Mouse (Mus musculus) midbrain, embryonic 12.5 days (tissue): ENCODE measurements around the gene Adra1b. TPM values are rescaled to one million over a fixed set of nuclear protein-coding genes. Genes with fewer than 3 reads are reported as not detected.

ENCODE experiments used
- ATAC-seq: fragments of 200-750 bp; cut with Nextera tagmentation; 2 replicates; pipeline ENCODE4 v1.8.0; 2017; ENCODE audit warnings: low read depth, moderate TSS enrichment, moderate library complexity; ENCODE audit not compliant: low FRiP score
- H3K27ac ChIP-seq: fragments of 300-500 bp; sonication (generic); replicated peaks from 2 replicates; pipeline ENCODE4 v1.5.1; 2016; ENCODE audit warnings: mild to moderate bottlenecking
- H3K27me3 ChIP-seq: fragments of 300-500 bp; sonication (generic); 2 replicates; pipeline ENCODE4 v1.6.1; 2016; ENCODE audit warnings: mild to moderate bottlenecking
- H3K36me3 ChIP-seq: fragments of 300-500 bp; sonication (generic); 2 replicates; pipeline ENCODE4 v1.6.1; 2016
- H3K4me1 ChIP-seq: fragments of 300-500 bp; sonication (generic); 2 replicates; pipeline ENCODE4 v1.6.1; 2016
- H3K4me2 ChIP-seq: fragments of 300-500 bp; sonication (generic); replicated peaks from 2 replicates; pipeline ENCODE4 v1.6.1; 2016; ENCODE audit warnings: mild to moderate bottlenecking, moderate library complexity
- H3K4me3 ChIP-seq: fragments of 300-500 bp; sonication (generic); 2 replicates; pipeline ENCODE4 v1.5.1; 2016; ENCODE audit warnings: mild to moderate bottlenecking
- H3K9ac ChIP-seq: fragments of 300-500 bp; sonication (generic); replicated peaks from 2 replicates; pipeline ENCODE4 v1.6.1; 2016; ENCODE audit warnings: mild to moderate bottlenecking, moderate library complexity
- H3K9me3 ChIP-seq: fragments of 300-500 bp; sonication (generic); 2 replicates; pipeline ENCODE4 v1.6.1; 2016; ENCODE audit warnings: mild to moderate bottlenecking
- WGBS: fragments of 180-500 bp; shearing (Covaris S2); methylation state at CpG from one replicate; pipeline ENCODE4 v1.1.7; 2016; 5-methylcytosine and 5-hydroxymethylcytosine counted together
- polyA plus RNA-seq: library from polyadenylated mRNA; unstranded; fragments of >200 nt; fragmentation: Nextera tagmentation; extraction: Ambion mirVana; gene quantifications from 2 replicates; pipeline ENCODE4 v1.2.1, GENCODE M21; 2016

Gene Adra1b
- polyA plus RNA-seq, 1 experiment from 2014 or later, result 1.7 TPM

DNA sequence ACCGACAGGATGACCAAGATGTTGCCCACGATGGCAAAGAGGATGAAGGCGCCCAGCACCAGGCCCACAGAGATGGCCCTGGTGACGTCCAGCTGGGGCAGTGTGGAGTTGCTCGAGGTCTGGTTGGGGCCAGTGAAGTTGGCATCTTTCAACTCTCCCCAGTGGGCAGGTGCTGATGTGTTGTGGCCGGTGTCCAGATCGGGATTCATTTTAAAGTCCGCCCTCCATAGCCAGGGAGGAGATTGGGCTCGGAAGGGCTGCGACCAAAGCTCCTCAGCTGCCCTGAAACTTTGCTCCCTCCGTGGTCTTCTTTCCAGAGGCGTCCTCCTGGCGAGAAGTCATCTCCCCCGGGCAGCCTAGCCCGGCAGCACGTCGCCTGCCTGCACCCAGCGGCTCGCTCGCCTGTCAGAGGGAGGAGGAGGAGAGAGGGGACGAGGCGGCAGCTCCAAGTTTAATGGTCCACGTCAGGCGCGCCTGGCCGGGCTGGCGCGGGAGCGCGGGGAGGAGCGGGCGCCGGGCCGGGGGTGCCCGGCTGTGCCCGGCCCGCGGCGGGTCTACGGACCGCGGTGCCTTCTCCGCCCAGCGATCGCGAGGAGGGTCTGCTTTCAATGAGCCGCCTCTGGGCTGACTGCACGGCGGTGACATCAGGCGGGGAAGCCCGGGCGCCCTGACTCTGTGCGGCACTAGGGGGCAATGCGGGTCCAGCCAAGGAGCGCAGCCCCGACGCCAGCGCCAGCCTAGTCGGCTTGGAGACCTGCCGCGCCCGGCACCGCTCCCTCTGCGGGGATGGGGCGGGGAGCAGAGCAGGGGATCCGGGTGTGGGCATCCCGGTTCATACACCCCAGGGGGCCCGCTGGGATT is 64.9 kb downstream of the Adra1b start:
- no peaks in the 10 kb centered on the region for H3K36me3 ChIP-seq
- H3K4me2 ChIP-seq, result peak overlapping the region; percentile 75
- peaks cover 7% of the 10 kb centered on the region; the same call in 1 of the 2 replicates for H3K4me1 ChIP-seq
- H3K27me3 ChIP-seq, result peaks cover 37% of the 10 kb centered on the region
- peak overlapping the region; percentile 63 for H3K4me3 ChIP-seq
- no peaks in the 10 kb centered on the region for H3K9me3 ChIP-seq
- peak; percentile 99 for ATAC-seq
- no peak overlapping the region for H3K27ac ChIP-seq
- peak overlapping the region; percentile 72 for H3K9ac ChIP-seq
- WGBS, result 6% methylated on average over 66 of the region's 68 CpGs

DNA sequence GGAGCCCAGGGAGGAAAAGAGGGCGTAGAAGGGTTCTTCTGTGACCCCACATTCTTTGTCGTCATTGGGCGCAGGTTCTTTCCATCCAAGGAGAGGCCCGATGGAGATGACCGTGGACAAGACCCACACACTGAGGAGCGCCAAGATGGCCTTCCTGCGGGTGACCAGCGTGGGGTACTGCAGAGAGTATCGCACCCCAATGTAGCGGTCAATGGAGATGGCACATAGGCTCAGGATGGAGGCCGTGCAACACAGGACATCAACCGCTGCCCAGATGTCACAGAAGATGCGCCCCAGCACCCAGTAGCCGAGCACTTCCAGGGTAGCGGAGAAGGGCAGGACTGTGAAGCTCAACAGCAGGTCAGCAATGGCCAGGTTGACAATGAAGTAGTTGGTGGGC is 65.6 kb downstream of the Adra1b start:
- peaks cover 37% of the 10 kb centered on the region for H3K27me3 ChIP-seq
- H3K4me3 ChIP-seq, result peak overlapping the region; percentile 63; the same call in 1 of the 2 replicates
- H3K4me2 ChIP-seq, result peak overlapping the region; percentile 75
- H3K9me3 ChIP-seq, result no peaks in the 10 kb centered on the region
- H3K27ac ChIP-seq, result no peak overlapping the region
- WGBS, result 96% methylated on average over 15 of the region's 15 CpGs
- no peak overlapping the region for H3K9ac ChIP-seq
- H3K36me3 ChIP-seq, result no peaks in the 10 kb centered on the region
- peaks cover 7% of the 10 kb centered on the region; the same call in 1 of the 2 replicates for H3K4me1 ChIP-seq
- ATAC-seq, result peak; percentile 7; the same call in 1 of the 2 replicates

DNA sequence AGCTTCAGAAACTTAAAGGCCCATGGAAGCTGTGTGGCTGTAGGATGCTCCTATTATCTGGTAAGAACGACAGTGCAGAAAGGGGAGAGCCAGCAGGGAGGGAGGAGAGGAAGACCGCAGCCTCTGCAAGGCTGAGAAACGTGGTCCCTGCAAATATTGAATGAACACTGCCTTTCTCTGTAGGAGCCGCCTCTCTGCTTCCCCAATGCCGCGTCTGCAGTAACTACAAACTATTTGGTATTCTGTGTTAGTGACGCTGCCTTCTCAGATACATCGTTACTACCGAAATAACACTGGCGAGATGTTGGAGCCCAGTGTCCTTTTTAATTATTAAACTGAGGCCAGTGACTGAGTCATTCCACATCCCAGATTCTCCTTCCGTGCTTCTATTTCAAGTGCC is 66.5 kb downstream of the Adra1b start:
- Histone ChIP-seq H3K4me3 (no peak overlapping the region), H3K36me3 (no peaks in the 10 kb centered on the region), H3K4me2 (no peak overlapping the region), H3K4me1 (peaks cover 7% of the 10 kb centered on the region; the same call in 1 of the 2 replicates), H3K27me3 (peaks cover 37% of the 10 kb centered on the region), H3K9ac (no peak overlapping the region), H3K27ac (no peak overlapping the region), H3K9me3 (no peaks in the 10 kb centered on the region)
- 78% methylated on average over 11 of the region's 11 CpGs for WGBS
- no peak for ATAC-seq

DNA sequence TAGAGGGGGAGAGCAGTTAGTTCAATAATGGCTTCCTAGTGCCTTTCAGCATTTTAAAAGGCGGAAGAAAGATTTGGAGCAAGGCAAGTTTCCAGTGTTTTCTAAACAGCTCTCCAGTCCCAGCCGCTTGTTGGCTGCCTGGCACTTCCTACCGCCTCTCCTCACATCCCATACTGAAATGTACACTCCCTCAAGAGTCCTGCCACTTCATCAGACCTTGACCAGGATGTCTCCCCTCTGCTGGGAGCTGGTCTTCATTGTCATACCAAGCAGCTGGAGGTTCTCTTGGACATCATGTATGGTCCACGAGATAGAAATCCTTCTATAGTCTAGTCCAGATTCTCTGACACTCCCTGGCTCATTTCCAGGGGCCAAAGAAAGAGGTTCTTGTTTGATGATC is 69.5 kb downstream of the Adra1b start:
- H3K4me3 ChIP-seq, result no peak overlapping the region
- H3K27me3 ChIP-seq, result peaks cover 27% of the 10 kb centered on the region
- no peak for ATAC-seq
- H3K36me3 ChIP-seq, result no peaks in the 10 kb centered on the region
- no peak overlapping the region for H3K27ac ChIP-seq
- 78% methylated on average over 4 of the region's 4 CpGs for WGBS
- H3K4me1 ChIP-seq, result peaks cover 5% of the 10 kb centered on the region; the same call in 1 of the 2 replicates
- H3K9me3 ChIP-seq, result no peaks in the 10 kb centered on the region
- H3K9ac ChIP-seq, result no peak overlapping the region
- H3K4me2 ChIP-seq, result no peak overlapping the region

DNA sequence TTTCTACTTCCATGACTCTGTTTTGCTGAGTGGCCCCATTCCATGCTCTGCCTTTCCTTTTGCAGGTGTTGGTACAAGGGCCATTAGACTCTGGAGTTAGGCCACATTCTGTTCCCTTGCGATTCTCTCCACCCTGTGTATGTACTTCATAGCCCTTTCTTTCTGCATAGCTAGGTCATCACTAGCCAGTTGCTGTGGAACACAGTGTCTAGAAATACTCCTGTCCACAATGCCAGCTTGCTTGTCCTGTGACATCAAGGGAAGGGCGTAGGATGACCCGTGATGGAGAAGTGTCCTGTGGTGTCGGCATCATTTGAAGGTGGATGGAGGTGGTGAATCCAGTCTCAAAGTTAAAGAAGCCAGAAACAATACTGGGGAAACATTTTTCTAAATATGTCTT is 74.2 kb downstream of the Adra1b start:
- no peak overlapping the region for H3K4me3 ChIP-seq
- H3K9ac ChIP-seq, result no peak overlapping the region
- WGBS, result 98% methylated on average over 4 of the region's 4 CpGs
- no peaks in the 10 kb centered on the region for H3K27me3 ChIP-seq
- no peaks in the 10 kb centered on the region for H3K36me3 ChIP-seq
- H3K4me1 ChIP-seq, result no peaks in the 10 kb centered on the region
- no peak for ATAC-seq
- no peak overlapping the region for H3K4me2 ChIP-seq
- no peaks in the 10 kb centered on the region for H3K9me3 ChIP-seq
- H3K27ac ChIP-seq, result no peak overlapping the region

DNA sequence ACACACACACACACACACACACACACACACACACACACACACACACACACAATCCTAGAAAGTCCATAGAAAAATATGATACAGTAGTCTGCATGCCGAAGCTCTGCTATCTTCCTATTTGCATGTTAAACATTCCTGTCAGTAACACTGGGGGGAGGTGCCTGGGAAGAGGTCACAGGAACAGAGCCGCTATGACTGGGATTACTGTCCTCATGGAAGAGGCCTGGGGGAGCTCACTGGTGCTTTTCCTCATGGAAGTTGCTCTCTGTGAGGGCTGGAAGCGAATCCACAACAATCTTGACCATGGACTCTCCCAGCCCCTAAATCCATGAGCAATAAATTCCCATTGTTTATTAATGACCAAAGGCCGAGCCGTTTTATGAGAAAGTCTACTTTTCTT is 77.7 kb downstream of the Adra1b start:
- no peak overlapping the region for H3K27ac ChIP-seq
- no peak overlapping the region for H3K4me2 ChIP-seq
- no peak overlapping the region for H3K9ac ChIP-seq
- no peaks in the 10 kb centered on the region for H3K27me3 ChIP-seq
- H3K36me3 ChIP-seq, result no peaks in the 10 kb centered on the region
- no peaks in the 10 kb centered on the region for H3K4me1 ChIP-seq
- 70% methylated on average over 5 of the region's 5 CpGs for WGBS
- H3K9me3 ChIP-seq, result no peaks in the 10 kb centered on the region
- H3K4me3 ChIP-seq, result no peak overlapping the region
- no peak for ATAC-seq

DNA sequence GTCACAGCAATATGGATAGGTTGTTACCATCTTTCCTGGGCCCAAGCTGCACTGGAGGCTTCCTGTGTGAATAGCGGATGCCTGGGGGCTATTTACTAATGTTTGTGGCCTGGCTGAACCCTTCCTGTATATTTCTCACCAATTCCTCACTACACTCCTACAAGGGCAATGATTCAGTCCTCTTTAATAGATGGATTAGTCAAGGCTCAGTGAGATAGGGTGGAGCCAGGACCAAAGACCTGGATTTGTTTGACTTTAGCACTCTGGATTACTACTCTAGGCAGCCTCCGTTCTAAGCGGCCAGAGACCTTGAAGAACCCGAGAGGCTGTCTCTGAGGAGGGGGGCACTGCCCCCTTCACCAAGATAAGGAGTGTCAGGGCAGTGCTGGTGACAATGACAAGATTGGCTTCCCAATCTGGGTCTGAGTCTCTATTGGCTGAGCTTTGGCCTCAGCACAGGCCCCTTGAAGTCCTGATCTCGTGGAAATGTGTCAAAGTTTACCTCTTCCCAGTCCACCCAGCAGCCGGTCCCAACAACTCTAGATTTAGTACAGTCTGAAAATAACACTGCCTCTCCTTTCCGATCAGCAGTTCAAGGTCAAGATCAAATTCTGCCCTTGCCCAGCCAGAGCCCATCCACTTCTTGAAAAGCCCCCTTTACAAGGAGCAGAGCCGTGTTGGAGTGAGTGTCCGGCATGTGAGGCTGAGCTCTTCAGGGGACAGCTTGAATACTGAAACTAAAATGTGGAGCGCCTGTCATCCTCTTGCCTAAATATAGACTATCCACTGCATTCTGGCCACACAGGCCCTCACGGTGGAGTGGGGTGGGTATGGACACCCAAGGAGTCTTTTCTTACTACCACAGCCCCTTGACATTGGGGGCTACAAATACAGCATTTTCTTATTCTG is 80.2 kb downstream of the Adra1b start:
- Histone ChIP-seq H3K9me3 (no peaks in the 10 kb centered on the region), H3K36me3 (no peaks in the 10 kb centered on the region), H3K27me3 (no peaks in the 10 kb centered on the region), H3K4me3 (no peak overlapping the region), H3K4me2 (no peak overlapping the region), H3K4me1 (no peaks in the 10 kb centered on the region; the same call in 1 of the 2 replicates), H3K27ac (no peak overlapping the region), H3K9ac (no peak overlapping the region)
- ATAC-seq, result no peak
- 72% methylated on average over 11 of the region's 11 CpGs for WGBS

DNA sequence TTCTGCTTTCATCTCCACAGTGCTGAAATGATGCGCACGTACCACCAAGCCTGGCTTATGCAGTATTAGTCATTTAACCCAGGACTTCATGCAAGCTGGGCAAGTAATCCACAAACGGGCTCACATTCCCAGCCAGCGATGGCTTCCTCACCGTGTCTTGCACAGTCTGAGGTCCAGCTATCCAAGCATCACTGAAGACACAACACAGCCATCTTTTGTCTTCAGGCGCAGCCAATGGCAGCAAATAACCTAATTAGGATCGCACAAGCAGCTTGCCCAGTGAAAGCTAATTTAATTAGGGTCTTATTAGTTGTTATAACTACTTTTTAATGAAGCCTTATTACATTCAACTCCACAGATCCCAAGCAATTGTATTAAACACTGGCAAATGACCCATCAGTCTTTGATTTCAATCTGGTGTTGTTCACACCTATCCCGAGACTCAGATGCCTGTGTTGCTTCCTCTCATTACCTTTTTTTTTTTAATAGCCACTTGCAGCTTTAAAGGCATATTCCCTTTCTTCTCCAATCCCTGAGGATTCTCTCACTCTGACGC is 83.6 kb downstream of the Adra1b start:
- Histone ChIP-seq H3K27ac (no peak overlapping the region), H3K4me1 (peaks cover 2% of the 10 kb centered on the region), H3K9ac (no peak overlapping the region), H3K27me3 (no peaks in the 10 kb centered on the region), H3K9me3 (no peaks in the 10 kb centered on the region), H3K36me3 (no peaks in the 10 kb centered on the region), H3K4me3 (no peak overlapping the region), H3K4me2 (no peak overlapping the region)
- ATAC-seq, result no peak
- 78% methylated on average over 9 of the region's 9 CpGs for WGBS

DNA sequence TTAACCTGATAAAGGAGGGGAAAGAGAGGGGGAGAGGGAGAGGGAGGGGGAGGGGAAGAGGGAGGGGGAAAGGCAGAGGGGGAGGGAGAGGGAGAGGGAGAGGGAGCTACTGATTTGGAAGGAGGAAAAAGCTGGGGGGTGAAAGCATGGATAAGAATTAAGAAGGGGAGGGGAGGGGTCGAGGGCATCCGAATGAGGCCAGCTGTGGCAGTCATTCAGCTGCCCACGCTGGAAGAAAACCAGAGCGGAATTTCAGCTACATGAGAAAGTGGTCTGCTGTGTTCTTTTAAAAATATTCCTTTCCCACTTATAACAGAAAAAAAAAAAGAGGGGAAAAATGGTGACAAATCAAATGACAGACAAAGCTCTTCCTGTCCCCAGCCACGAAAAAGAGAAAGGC is 88.5 kb downstream of the Adra1b start:
- no peaks in the 10 kb centered on the region for H3K27me3 ChIP-seq
- H3K9ac ChIP-seq, result no peak overlapping the region
- ATAC-seq, result no peak
- no peak overlapping the region for H3K27ac ChIP-seq
- H3K9me3 ChIP-seq, result no peaks in the 10 kb centered on the region
- H3K4me2 ChIP-seq, result no peak overlapping the region
- WGBS, result 52% methylated on average over 5 of the region's 5 CpGs
- H3K4me3 ChIP-seq, result no peak overlapping the region
- peaks cover 6% of the 10 kb centered on the region for H3K4me1 ChIP-seq
- no peaks in the 10 kb centered on the region for H3K36me3 ChIP-seq

DNA sequence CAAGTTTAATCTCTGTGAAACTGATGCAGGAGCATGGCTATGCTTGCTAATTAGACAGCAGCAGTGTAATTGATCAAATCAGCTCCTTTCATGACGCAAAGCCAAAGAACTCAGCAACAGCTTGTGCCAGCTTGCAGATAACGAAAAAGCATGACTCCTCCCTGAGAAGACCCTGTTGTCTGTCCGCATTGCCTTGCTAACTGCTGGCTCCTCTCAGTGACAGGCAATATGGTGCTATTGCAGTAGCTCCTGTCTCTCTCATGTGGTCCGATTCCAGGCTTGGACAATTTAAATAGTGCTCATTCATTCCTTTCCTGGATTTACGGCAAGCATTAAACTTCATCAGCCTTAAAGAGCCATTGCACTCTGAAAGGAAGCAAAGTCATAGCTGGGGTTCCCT is 93.3 kb downstream of the Adra1b start:
- 75% methylated on average over 5 of the region's 5 CpGs for whole genome bisulfite sequencing
- H3K4me1 ChIP-seq, result peaks cover 4% of the 10 kb centered on the region; the same call in 1 of the 2 replicates
- no peaks in the 10 kb centered on the region for H3K27me3 ChIP-seq
- H3K9ac ChIP-seq, result no peak overlapping the region
- no peak overlapping the region for H3K4me2 ChIP-seq
- no peaks in the 10 kb centered on the region for H3K36me3 ChIP-seq
- H3K27ac ChIP-seq, result no peak overlapping the region
- H3K4me3 ChIP-seq, result no peak overlapping the region
- no peaks in the 10 kb centered on the region for H3K9me3 ChIP-seq
- no peak for ATAC-seq

DNA sequence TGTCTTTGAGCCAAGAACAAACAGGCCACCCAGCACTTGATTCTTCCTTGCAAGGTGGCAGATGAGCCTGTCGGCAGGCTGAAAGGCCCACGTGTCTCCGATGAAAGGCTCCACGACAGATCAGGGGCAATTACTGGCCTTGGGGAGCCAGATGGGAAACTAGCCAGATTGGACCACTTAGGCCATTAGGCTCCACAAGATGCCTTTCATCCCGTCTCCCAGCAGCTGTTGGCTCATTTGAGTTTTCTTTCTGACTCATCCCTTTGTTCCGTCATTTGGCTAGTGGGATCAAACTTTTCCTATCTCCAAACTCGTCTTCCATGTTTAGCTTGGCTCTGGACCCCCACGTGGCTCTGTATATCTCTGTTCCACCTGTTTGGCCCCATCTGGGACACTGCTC is 105.0 kb downstream of the Adra1b start:
- Histone ChIP-seq H3K9me3 (no peaks in the 10 kb centered on the region), H3K36me3 (no peaks in the 10 kb centered on the region), H3K27me3 (no peaks in the 10 kb centered on the region), H3K9ac (no peak overlapping the region), H3K4me1 (no peaks in the 10 kb centered on the region), H3K4me3 (no peak overlapping the region), H3K27ac (no peak overlapping the region), H3K4me2 (no peak overlapping the region)
- 85% methylated on average over 8 of the region's 8 CpGs for WGBS
- ATAC-seq, result no peak

DNA sequence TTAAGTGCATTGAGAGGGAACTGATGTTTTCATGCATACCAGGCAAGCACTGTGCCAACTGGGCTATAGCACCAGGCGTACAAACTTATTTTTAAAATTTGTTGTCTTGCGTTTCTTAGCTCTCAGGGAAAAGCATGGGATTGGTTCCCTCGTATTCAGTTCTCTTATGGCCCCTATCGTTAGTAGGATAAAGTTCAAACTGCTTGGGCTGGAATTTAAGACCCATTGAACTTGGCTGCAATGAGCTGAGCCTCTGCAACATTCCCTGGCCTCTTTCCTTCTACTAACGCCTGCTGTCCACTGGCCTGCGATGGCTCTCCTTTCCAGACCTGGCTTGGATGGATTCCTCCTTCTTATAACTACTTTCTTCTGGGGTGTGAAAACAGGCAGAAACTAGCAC is 110.6 kb downstream of the Adra1b start:
- no peak overlapping the region for H3K4me3 ChIP-seq
- H3K27ac ChIP-seq, result no peak overlapping the region
- no peak for ATAC-seq
- H3K9me3 ChIP-seq, result 0 out of 2 replicates have a peak, but pooled peaks cover 2% of the 10 kb centered on the region
- no peaks in the 10 kb centered on the region for H3K36me3 ChIP-seq
- no peak overlapping the region for H3K4me2 ChIP-seq
- no peak overlapping the region for H3K9ac ChIP-seq
- WGBS, result 90% methylated on average over 6 of the region's 6 CpGs
- H3K4me1 ChIP-seq, result no peaks in the 10 kb centered on the region
- no peaks in the 10 kb centered on the region for H3K27me3 ChIP-seq
